Mouse (Mus musculus) gastrocnemius, postnatal 10 days (tissue): ENCODE measurements around the gene 3100002H09Rik. TPM values are rescaled to one million over a fixed set of nuclear protein-coding genes. Genes with fewer than 3 reads are reported as not detected.

Source experiments
- DNase-seq: peaks from one replicate; pipeline ENCODE4 v3.0.0; 2021; ENCODE audit warnings: mixed read lengths
- long read RNA-seq, 2 experiments: library from polyadenylated mRNA; stranded (forward); transcript quantifications; one replicate each; pipeline ENCODE4 v2.0.0; 2021
- total RNA-seq, 2 experiments: library from RNA; stranded (reverse); gene quantifications; 2 replicates each; pipeline ENCODE4 v1.2.3; 2021

3100002H09Rik gene
- not detected for total RNA-seq
- long read RNA-seq, experiment 1, result 0 reads
- long read RNA-seq, experiment 2, result 0 reads

GRCm38 (mm10) chr4:124610703-124611102, at the start of gene 3100002H09Rik:
3100002H09Rik (minus strand) TSS chr4:124610803.
- DNase-seq, result no peak

DNA sequence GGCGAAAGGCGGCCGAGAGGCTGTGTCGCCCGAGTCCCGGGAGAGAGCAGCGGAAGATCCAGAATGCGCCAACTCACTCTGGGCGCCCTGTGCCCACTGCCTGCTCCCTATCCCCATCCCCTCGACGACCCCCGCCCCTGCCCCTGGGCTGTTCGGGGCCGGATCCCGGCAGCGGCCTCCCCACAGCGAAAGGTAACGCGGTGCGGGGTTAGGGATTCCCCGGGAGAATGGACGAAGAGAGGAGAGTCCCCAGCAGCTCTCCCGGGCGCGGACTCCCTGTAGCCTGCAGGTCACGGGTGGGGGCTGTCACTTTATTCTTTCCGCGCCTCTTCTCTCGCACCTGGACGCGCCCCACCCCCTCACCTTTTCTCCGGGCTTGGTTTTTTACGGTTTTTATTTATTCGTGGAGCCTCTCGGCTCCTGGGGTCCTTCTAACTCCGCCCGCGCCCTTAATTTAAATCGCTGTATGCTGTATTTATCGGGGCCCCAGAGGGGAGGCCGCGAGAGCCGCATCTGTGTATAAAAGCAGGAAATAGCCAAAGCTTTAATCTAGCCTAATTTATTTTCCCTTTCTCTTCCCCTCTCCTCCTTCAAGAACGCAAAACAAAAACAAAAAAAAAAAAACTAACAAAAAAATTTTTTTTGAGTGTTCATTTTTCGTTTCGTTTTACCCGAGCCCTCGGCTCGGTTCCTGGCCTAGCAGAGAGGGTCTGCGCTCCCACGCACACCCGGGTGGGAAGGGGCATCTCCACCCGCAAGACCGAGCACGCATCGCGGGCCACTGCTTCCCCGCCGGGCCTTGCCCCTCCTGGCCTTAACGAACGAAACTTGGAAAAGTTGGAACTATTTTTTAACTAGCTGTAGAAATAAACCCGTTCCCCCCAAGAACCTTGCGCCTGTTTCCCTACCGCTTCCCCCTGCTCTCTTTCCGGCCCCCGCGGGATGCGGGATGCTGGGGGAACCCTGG, 48.9 kb upstream of the 3100002H09Rik start:
- no peak for DNase-seq

GRCm38 (mm10) chr4:124658412-124658851, 47.8 kb upstream of the 3100002H09Rik start:
- DNase-seq, result peak; percentile 21

DNA sequence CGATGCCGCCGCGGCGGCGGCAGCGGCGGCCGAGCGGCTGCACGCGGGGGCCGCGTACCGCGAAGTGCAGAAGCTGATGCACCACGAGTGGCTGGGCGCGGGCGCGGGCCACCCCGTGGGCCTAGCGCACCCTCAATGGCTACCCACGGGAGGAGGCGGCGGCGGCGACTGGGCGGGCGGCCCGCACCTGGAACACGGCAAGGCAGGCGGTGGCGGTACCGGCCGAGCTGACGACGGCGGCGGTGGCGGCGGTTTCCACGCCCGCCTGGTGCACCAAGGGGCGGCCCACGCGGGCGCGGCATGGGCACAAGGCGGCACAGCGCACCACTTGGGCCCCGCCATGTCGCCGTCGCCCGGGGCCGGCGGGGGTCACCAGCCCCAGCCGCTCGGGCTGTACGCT, 47.2 kb upstream of the 3100002H09Rik start:
- DNase-seq, result peak; percentile 38

GRCm38 (mm10) chr4:124656854-124657650, 46.4 kb upstream of the 3100002H09Rik start:
- DNase-seq, result peak; percentile 83

DNA sequence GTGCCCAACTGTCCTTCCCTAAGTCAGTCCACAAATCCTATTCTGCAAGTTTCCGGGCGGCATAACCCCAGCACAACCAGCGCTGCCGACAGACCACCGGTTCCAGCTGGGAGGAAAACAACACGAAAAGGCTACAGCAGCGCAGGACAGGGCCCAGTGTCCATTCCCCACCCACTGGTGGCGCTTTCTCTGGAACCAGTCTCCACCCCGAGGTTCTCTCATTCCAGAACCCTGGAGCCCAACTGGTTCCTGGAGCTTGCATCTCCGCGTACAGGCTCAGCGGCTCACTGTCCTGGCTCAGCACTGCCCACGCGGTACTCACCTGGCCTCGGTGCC, 45.9 kb upstream of the 3100002H09Rik start, which contains the start of gene Pou3f1:
Gene Pou3f1, plus strand, starts transcription at position 290 of the 336 bp plus-strand sequence.
- DNase-seq, result no peak

GRCm38 (mm10) chr4:124652886-124653285, 42.3 kb upstream of the 3100002H09Rik start:
- DNase-seq, result no peak

GRCm38 (mm10) chr4:124647909-124648308, 37.3 kb upstream of the 3100002H09Rik start:
- DNase-seq, result no peak

DNA sequence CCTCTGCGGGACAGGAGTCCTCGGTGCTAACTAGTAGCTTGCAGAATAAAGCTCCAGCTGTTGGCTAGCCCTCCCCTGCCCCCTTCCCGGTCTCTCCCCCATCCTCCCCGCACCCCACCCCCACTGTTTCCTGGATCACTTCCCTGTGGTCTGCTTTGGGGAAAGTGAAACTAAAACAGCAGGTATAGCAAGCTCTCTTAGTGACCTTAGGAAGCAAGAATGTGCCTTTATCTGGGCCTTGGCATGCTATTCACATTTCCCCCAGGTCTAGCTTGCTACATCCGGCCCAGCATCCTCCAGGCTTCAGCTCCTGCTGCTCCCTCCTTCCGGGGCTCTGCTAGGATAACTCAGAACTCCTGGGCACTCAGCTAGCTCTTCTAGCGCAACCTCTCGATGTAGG, 36.0 kb upstream of the 3100002H09Rik start:
- DNase-seq, result no peak

GRCm38 (mm10) chr4:124644974-124645433, 34.4 kb upstream of the 3100002H09Rik start:
- no peak for DNase-seq

- no peak for DNase-seq
These were observed 33.3 kb upstream of the 3100002H09Rik start for GRCm38 (mm10) chr4:124643859-124644258.

DNA sequence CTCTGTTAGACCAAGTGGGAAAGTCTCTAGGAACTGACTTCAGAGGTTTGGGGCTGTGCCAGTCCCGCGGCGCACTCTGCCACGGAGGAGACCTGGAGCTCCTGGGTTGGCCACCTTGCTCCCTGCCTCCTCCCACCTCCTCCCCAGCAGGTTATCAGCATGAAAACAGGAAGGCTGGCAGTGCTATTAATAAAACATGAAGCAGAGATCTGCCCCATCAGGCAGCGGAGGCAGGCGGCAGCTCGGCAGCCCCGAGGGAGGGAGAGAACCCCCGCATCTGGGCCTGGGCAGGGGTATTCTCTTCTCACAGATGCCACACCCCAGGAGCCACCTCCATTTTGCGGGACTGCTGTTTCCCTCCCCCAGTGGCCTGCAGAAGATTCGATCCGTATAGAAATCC, 29.1 kb upstream of the 3100002H09Rik start:
- no peak for DNase-seq

DNA sequence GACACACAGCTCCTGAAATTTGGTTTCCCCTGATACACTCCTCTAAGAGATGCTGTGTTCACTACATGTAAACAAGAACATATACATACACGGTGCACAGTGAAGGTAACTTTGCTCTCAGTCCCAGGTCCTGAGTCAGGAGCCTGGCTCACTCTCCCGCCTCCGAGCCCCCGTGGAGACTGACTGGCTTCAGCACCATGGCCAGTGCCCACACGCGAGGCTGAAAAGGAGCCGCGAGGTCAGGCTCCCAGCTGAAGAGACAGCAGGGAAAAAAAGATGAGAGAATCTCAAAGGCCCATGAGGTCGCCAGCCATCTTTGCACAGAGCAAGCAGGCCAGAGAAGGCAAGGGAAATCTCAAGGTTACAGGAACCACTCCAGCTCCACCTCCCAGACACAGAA, 22.7 kb upstream of the 3100002H09Rik start:
- peak; percentile 59 for DNase-seq

DNA sequence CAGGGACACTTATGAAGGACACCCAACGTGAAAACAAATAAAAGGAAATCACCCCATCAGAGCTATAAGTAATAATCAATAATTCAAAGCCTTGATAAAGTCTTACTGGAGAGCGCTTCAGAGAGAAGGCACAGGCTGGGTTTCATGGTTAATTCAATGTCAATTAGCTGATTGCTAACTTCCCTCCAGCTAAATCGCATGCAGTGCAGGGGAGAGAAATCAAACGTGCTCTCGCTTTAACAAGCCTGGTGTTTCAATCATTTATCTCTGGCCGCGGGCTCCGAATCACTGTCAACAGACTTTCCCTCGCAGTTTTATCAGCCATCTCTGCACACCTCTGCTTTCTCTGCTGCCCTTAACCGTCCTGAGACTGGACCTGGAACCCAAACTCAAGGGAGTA, 22.3 kb upstream of the 3100002H09Rik start:
- no peak for DNase-seq

DNA sequence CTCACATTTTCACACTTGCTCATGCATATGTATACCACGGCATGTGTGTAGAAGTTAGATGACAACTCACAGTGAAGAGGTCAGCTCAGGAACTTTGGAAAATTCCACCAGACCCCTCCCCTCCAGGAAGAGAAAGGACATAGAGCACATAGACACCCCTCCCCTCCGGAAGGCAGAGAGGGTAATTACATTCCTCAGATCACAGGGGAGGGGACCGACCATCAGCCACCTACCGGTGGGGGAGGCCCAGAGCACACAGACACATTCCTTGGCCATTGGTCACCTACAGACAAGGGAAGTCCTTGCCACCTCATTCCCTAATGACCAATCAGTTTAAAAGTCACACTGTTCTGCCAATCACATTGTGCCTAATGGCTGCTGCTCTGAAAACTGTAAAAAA, 20.9 kb upstream of the 3100002H09Rik start:
- DNase-seq, result no peak

- DNase-seq, result no peak
These were observed 16.2 kb upstream of the 3100002H09Rik start for GRCm38 (mm10) chr4:124626836-124627235.

- DNase-seq, result peak; percentile 9
These were observed 13.5 kb upstream of the 3100002H09Rik start for GRCm38 (mm10) chr4:124624111-124624581.

DNA sequence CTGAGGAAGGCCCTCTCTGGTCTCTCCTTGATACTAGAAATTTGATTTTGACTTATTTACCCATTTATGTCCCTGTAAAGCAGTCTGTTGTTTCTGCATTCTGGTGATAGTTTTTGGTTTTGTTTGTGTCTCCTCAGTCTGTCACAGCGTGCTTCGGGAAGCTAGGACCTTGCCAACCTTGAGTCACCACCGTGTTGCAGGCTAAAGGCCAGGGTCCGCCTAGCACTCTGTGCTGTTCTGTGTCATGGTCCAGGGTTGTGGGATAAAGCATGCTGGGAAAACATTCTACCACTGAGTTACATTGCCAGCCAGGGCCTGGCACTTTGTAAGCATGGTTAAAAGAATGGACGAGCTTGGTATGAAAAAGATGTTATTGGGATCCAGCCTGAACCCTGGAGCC, 12.0 kb upstream of the 3100002H09Rik start:
- DNase-seq, result no peak

DNA sequence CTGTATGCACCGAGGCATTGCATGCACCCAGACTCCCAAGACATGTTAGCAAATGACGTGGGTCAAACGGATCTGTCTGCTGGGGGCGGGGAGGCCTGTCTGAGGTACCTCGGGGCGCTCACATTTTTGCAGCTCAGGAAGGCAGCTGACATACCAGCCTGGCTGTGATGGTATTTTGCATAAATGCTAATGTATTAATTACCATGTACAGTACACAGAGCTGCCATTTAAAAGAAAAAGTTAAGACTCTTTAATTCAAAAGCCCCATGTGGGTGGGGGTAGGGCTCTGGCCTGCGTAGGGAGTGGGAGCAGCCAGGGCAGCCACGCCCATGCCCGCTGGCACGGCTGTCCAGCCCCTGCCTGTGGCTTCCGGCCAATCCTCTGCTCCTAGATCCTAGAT, 10.8 kb upstream of the 3100002H09Rik start:
- peak; percentile 11 for DNase-seq

- no peak for DNase-seq
These were observed 8.0 kb upstream of the 3100002H09Rik start for GRCm38 (mm10) chr4:124618599-124618998.

- no peak for DNase-seq
These were observed 6.0 kb upstream of the 3100002H09Rik start for GRCm38 (mm10) chr4:124616636-124617035.

GRCm38 (mm10) chr4:124615986-124616385, 5.4 kb upstream of the 3100002H09Rik start:
- DNase-seq, result no peak
